Mouse (Mus musculus) natural killer cell, adult 2 months (primary cell): ENCODE results near the gene Dlx5.

ENCODE experiments used
- DNase-seq, 2 experiments: peaks; one replicate each; pipeline ENCODE4 v3.0.0; 2022; ENCODE audit warnings: low spot score in 2 of 2

Gene Dlx5

GRCm38 (mm10) chr6:6876231-6876630, 5.7 kb downstream of the Dlx5 start:
- no peak for DNase-seq

GRCm38 (mm10) chr6:6875676-6876075, 6.2 kb downstream of the Dlx5 start:
- no peak for DNase-seq

- DNase-seq, result no peak
Observed at GRCm38 (mm10) chr6:6875136-6875535, 6.7 kb downstream of the Dlx5 start.

- no peak for DNase-seq
Observed at GRCm38 (mm10) chr6:6874073-6874771, 7.7 kb downstream of the Dlx5 start.

- no peak for DNase-seq
Observed at GRCm38 (mm10) chr6:6873476-6874072, 8.3 kb downstream of the Dlx5 start.

GRCm38 (mm10) chr6:6872873-6873272, 9.0 kb downstream of the Dlx5 start:
- no peak for DNase-seq

- no peak for DNase-seq
Observed at GRCm38 (mm10) chr6:6871692-6872091, 10.2 kb downstream of the Dlx5 start.

GRCm38 (mm10) chr6:6870876-6871420, 10.9 kb downstream of the Dlx5 start:
- no peak for DNase-seq

- DNase-seq, result no peak
Observed at GRCm38 (mm10) chr6:6869961-6870800, 11.7 kb downstream of the Dlx5 start.

GRCm38 (mm10) chr6:6869041-6869685, 12.7 kb downstream of the Dlx5 start:
- DNase-seq, result no peak

- DNase-seq, result no peak
Observed at GRCm38 (mm10) chr6:6867031-6867430, 14.9 kb downstream of the Dlx5 start.

- no peak for DNase-seq
Observed at GRCm38 (mm10) chr6:6864441-6865440, 17.1 kb downstream of the Dlx5 start.

GRCm38 (mm10) chr6:6863955-6864354, 17.9 kb downstream of the Dlx5 start:
- no peak for DNase-seq

GRCm38 (mm10) chr6:6863160-6863870, 18.6 kb downstream of the Dlx5 start, which contains the start of gene Dlx6:
Dlx6 (plus strand) TSS chr6:6863334.
- DNase-seq, result no peak

GRCm38 (mm10) chr6:6862611-6863010, 19.3 kb downstream of the Dlx5 start:
- DNase-seq, result no peak

- no peak for DNase-seq
Observed at GRCm38 (mm10) chr6:6861798-6862428, 20.0 kb downstream of the Dlx5 start.

GRCm38 (mm10) chr6:6861086-6861797, 20.6 kb downstream of the Dlx5 start:
- no peak for DNase-seq

- peak in 1 of 2 experiments; percentile 8 for DNase-seq
Observed at GRCm38 (mm10) chr6:6860411-6861085, 21.3 kb downstream of the Dlx5 start.
